Comparison of ENCODE assay signal across 8 mouse cellular contexts in genomic region chr7:101970821-101971461, GRCm38 (mm10). TPM values are rescaled to one million over a fixed set of nuclear protein-coding genes. Genes with fewer than 3 reads are reported as not detected.
DNase-seq lines count a peak whose midpoint lies in the region; ATAC-seq lines count a peak whose summit lies in the region.

No protein-coding gene starts in this region.

- peak; percentile 85 for DNase-seq in adrenal gland, adult 2 months
- peak; percentile 46 for DNase-seq in embryo, embryonic 11.5 days (ENCODE audit: low read depth, low spot score)
- DNase-seq in gastrocnemius, postnatal 36 days: peak; percentile 58 to 75
- DNase-seq in left cerebral cortex, postnatal 25 days (ENCODE audit: low spot score in 2 of 2): peak; percentile 74 to 82
- DNase-seq in mesoderm, embryonic 11.5 days (ENCODE audit: low read depth, low spot score): peak; percentile 70
- peak; percentile 62 to 72 for DNase-seq in right cerebral cortex, postnatal 36 days (ENCODE audit: low spot score in 2 of 2)
- peak; percentile 74 to 76 for DNase-seq in urinary bladder, postnatal 4 days (ENCODE audit: low spot score in 2 of 2)

- H3K4me2 ChIP-seq in intestine, embryonic 15.5 days (replicated peaks): peak overlapping the region; percentile 92

- WGBS in intestine, embryonic 15.5 days: 3% methylated on average over 19 of the region's 19 CpGs

- no peaks in the 10 kb centered on the region for H3K9me3 ChIP-seq in intestine, embryonic 15.5 days

- peak overlapping the region; percentile 71 for H3K9ac ChIP-seq in intestine, embryonic 15.5 days

- peaks cover 39% of the 10 kb centered on the region for H3K4me1 ChIP-seq in intestine, embryonic 15.5 days (replicated peaks)

- H3K36me3 ChIP-seq in intestine, embryonic 15.5 days: no peaks in the 10 kb centered on the region

- ATAC-seq in intestine, embryonic 15.5 days: peak; percentile 60

- intact Hi-C loops in gastrocnemius, postnatal 36 days (cut with DNase I): loop anchor here (5.0 kb wide), 1 partner anchor 54 kb away; no protein-coding TSS in a partner anchor
- intact Hi-C loops in left cerebral cortex, postnatal 25 days (cut with DNase I): loop anchor here (2.0 kb wide), 1 partner anchor 36 kb away; the partner anchor contains the start of gene Numa1

- peak overlapping the region; percentile 98 for H3K27ac ChIP-seq in intestine, embryonic 15.5 days

- H3K27me3 ChIP-seq in intestine, embryonic 15.5 days (replicated peaks): no peaks in the 10 kb centered on the region

- peak overlapping the region; percentile 61 for H3K4me3 ChIP-seq in intestine, embryonic 15.5 days (replicated peaks)

RNA-seq across cellular contexts. Expression of gene Numa1, which starts 37.0 kb away (rescaled TPM):
- 100 to 1,000 TPM; 167 to 176 TPM for total RNA-seq in adrenal gland, adult 2 months (2021)
- 89.3 and 96.6 TPM in 2 replicates for polyA plus RNA-seq in adrenal gland, adult 2 months (2012; rRNA removed)
- 10 to 100 TPM; 43.4 to 48.3 TPM for total RNA-seq in gastrocnemius, postnatal 36 days (2021)
- 54.6 and 55.5 TPM in 2 replicates for polyA plus RNA-seq in intestine, embryonic 15.5 days (2015; fragmentation: Nextera tagmentation; extraction: Ambion mirVana)
- total RNA-seq in left cerebral cortex, postnatal 25 days (2021): 10 to 100 TPM; 77.1 to 83.2 TPM

RNA-seq across cellular contexts. Expression of gene Lrrc51, which starts 37.2 kb away (rescaled TPM):
- total RNA-seq in adrenal gland, adult 2 months (2021): 10 to 100 TPM; 11.7 to 17.3 TPM
- polyA plus RNA-seq in adrenal gland, adult 2 months (2012; rRNA removed): 9.4 and 10.3 TPM in 2 replicates
- 1 to 10 TPM; 2.9 to 3.2 TPM for total RNA-seq in gastrocnemius, postnatal 36 days (2021)
- polyA plus RNA-seq in intestine, embryonic 15.5 days (2015; fragmentation: Nextera tagmentation; extraction: Ambion mirVana): 6.7 and 9.2 TPM in 2 replicates
- total RNA-seq in left cerebral cortex, postnatal 25 days (2021): 1 to 10 TPM; 5.6 to 6.9 TPM

RNA-seq across cellular contexts. Expression of gene Il18bp, which starts 47.5 kb away (rescaled TPM):
- 10 to 100 TPM in 1 of 2 experiments, 1 to 10 TPM in 1; 6.1 to 22.2 TPM for total RNA-seq in adrenal gland, adult 2 months (2021)
- polyA plus RNA-seq in adrenal gland, adult 2 months (2012; rRNA removed): 15.5 and 18.2 TPM in 2 replicates
- 1 to 10 TPM; 1.3 to 2.4 TPM for total RNA-seq in gastrocnemius, postnatal 36 days (2021)
- polyA plus RNA-seq in intestine, embryonic 15.5 days (2015; fragmentation: Nextera tagmentation; extraction: Ambion mirVana): 2.3 and 2.8 TPM in 2 replicates
- total RNA-seq in left cerebral cortex, postnatal 25 days (2021): 1 to 10 TPM; 5.8 to 7.9 TPM

Comparison
In these comparisons a context has a peak if more than half of its experiments do, and no peak if none do; other contexts are left out.
1. Peak in every context shown above with its lines: DNase-seq, ATAC-seq, H3K4me3 ChIP-seq and H3K27ac ChIP-seq.